Mouse (Mus musculus): ENCODE measurements around the gene Platr25.
"Not testable (repeated sequence)": the region's sequence is repeated elsewhere in the genome, so short reads cannot be mapped to it uniquely, and the experiment has no call there.

- not testable (repeated sequence) for TF ChIP-seq POLR2A, EP300 (IDR thresholded peaks at IDR 0.05; ENCODE audit: insufficient read depth, low read depth, low read length)
- peak; percentile 65 for TF ChIP-seq CTCF (IDR thresholded peaks at IDR 0.05)
Observed at GRCm38 (mm10) chr13:62763806-62764205, 3.3 kb upstream of the Platr25 start.
